Mouse (Mus musculus) midbrain, embryonic 11.5 days (tissue): Measurements from ENCODE around the gene Vwa8. TPM values are rescaled to one million over a fixed set of nuclear protein-coding genes. Genes with fewer than 3 reads are reported as not detected.

Source experiments
- ATAC-seq: fragments of 200-750 bp; cut with Nextera tagmentation; 2 replicates; pipeline ENCODE4 v1.8.0; 2017; ENCODE audit warnings: moderate TSS enrichment, moderate library complexity; ENCODE audit not compliant: low FRiP score
- DNase-seq: peaks from one replicate; pipeline ENCODE4 v3.0.0; 2015; ENCODE audit warnings: low spot score; ENCODE audit errors: missing footprints
- H3K27ac ChIP-seq: fragments of 300-500 bp; sonication (generic); 2 replicates; pipeline ENCODE4 v1.5.1; 2014; ENCODE audit warnings: low read depth, low read length
- H3K27me3 ChIP-seq: fragments of 300-500 bp; sonication (generic); 2 replicates; pipeline ENCODE4 v1.6.1; 2014; ENCODE audit warnings: mild to moderate bottlenecking, low read length, moderate library complexity, mixed read lengths; ENCODE audit not compliant: control insufficient read depth, insufficient read depth
- H3K36me3 ChIP-seq: fragments of 300-500 bp; sonication (generic); 2 replicates; pipeline ENCODE4 v1.6.1; 2014; ENCODE audit warnings: mild to moderate bottlenecking, low read length, moderate library complexity, mixed read lengths; ENCODE audit not compliant: control insufficient read depth, insufficient read depth
- H3K4me1 ChIP-seq: fragments of 300-500 bp; sonication (generic); 2 replicates; pipeline ENCODE4 v1.6.1; 2014; ENCODE audit warnings: low read length; ENCODE audit not compliant: control insufficient read depth, insufficient read depth
- H3K4me2 ChIP-seq: fragments of 300-500 bp; sonication (generic); 2 replicates; pipeline ENCODE4 v1.6.1; 2014; ENCODE audit warnings: mild to moderate bottlenecking, moderate library complexity
- H3K4me3 ChIP-seq: fragments of 300-500 bp; sonication (generic); 2 replicates; pipeline ENCODE4 v1.5.1; 2014; ENCODE audit warnings: low read depth, low read length
- H3K9ac ChIP-seq: fragments of 300-500 bp; sonication (generic); 2 replicates; pipeline ENCODE4 v1.6.1; 2014; ENCODE audit warnings: low read length
- H3K9me3 ChIP-seq: fragments of 300-500 bp; sonication (generic); 2 replicates; pipeline ENCODE4 v1.6.1; 2016; ENCODE audit warnings: low read length; ENCODE audit not compliant: control insufficient read depth
- WGBS: fragments of 180-500 bp; shearing (Covaris S2); extraction: QIAGEN DNeasy Blood & Tissue Kit; methylation state at CpG from one replicate; pipeline ENCODE4 v1.1.7; 2014; 5-methylcytosine and 5-hydroxymethylcytosine counted together
- polyA plus RNA-seq: library from polyadenylated mRNA; unstranded; fragments of >200 nt; fragmentation: Nextera tagmentation; extraction: Ambion mirVana; gene quantifications from 2 replicates; pipeline ENCODE4 v1.2.1, GENCODE M21; 2014

Gene Vwa8
- polyA plus RNA-seq, 1 experiment from 2014 or later = 7.0 TPM

- Histone ChIP-seq H3K27ac (no peak overlapping the region), H3K27me3 (no peaks in the 10 kb centered on the region), H3K36me3 (no peaks in the 10 kb centered on the region), H3K9ac (no peak overlapping the region), H3K4me1 (no peaks in the 10 kb centered on the region), H3K4me2 (no peak overlapping the region), H3K9me3 (no peaks in the 10 kb centered on the region), H3K4me3 (no peak overlapping the region)
- DNase-seq (peak; percentile 75), ATAC-seq (no peak)
- WGBS = 92% methylated on average over 8 of the region's 8 CpGs
These were observed 310.6 kb downstream of the Vwa8 start for GRCm38 (mm10) chr14:79159451-79159850.

DNA sequence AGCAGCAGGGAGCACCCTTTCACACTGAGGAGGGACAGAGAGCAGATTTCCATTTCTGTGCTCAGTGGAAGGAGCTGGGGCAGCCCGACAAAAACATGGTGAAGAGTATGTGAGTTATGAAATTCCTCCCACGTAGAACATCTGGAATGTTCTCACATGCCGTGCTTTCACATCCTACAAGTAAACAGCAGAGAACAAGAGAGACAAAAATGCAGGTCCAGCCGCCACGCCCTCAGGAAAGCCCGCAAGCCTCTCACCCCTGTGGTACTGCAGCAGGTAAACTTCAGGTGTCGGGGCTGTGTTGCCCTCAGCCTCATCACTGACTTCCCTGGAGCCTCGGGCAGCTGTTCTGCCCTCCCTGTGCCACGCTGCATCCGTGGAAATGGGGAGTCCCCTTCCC lies 311.6 kb downstream of the Vwa8 start:
- Histone ChIP-seq H3K27me3 (no peaks in the 10 kb centered on the region), H3K4me3 (no peak overlapping the region), H3K4me2 (no peak overlapping the region), H3K27ac (no peak overlapping the region), H3K4me1 (no peaks in the 10 kb centered on the region), H3K9ac (no peak overlapping the region), H3K36me3 (no peaks in the 10 kb centered on the region), H3K9me3 (no peaks in the 10 kb centered on the region)
- 85% methylated on average over 10 of the region's 10 CpGs for WGBS
- no peak for ATAC-seq
- peak; percentile 39 for DNase-seq

GRCm38 (mm10) chr14:79160966-79161365 lies 312.1 kb downstream of the Vwa8 start:
- peak; percentile 47 for DNase-seq
- Histone ChIP-seq H3K4me2 (no peak overlapping the region), H3K4me1 (no peaks in the 10 kb centered on the region), H3K9me3 (no peaks in the 10 kb centered on the region), H3K9ac (no peak overlapping the region), H3K27me3 (no peaks in the 10 kb centered on the region), H3K27ac (no peak overlapping the region), H3K36me3 (no peaks in the 10 kb centered on the region), H3K4me3 (no peak overlapping the region)
- ATAC-seq = no peak
- 93% methylated on average over 7 of the region's 7 CpGs for WGBS

DNA sequence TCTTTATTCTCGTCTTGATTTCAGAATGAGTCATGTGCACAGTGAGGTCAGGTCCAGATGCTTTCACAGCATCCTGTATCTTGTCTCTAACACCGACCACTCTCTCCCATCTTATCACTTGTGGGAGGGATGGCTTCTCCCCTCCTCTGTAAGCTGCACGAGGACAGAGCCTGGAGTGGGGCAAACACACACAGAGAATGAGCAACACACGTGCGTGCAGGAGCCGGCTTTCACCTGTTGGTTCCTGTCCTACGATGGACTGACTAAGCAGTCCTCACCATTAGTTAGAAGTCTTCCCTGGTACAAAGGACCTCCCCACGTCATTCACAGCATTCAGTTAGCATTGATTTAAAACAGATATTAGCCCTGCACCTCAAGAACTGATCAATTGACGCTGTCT lies 312.9 kb downstream of the Vwa8 start:
- 88% methylated on average over 9 of the region's 9 CpGs for WGBS
- Histone ChIP-seq H3K4me2 (no peak overlapping the region), H3K27me3 (no peaks in the 10 kb centered on the region), H3K4me3 (no peak overlapping the region), H3K36me3 (no peaks in the 10 kb centered on the region), H3K27ac (no peak overlapping the region), H3K9ac (no peak overlapping the region), H3K4me1 (no peaks in the 10 kb centered on the region), H3K9me3 (no peaks in the 10 kb centered on the region)
- DNase-seq (peak; percentile 69), ATAC-seq (no peak)

GRCm38 (mm10) chr14:79162678-79163077 lies 313.8 kb downstream of the Vwa8 start:
- H3K9ac ChIP-seq = no peak overlapping the region
- H3K27ac ChIP-seq = no peak overlapping the region
- H3K9me3 ChIP-seq = no peaks in the 10 kb centered on the region
- DNase-seq (peak; percentile 54), ATAC-seq (no peak)
- no peak overlapping the region for H3K4me3 ChIP-seq
- no peaks in the 10 kb centered on the region for H3K27me3 ChIP-seq
- 65% methylated on average over 9 of the region's 9 CpGs for WGBS
- H3K36me3 ChIP-seq = no peaks in the 10 kb centered on the region
- no peaks in the 10 kb centered on the region for H3K4me1 ChIP-seq
- no peak overlapping the region for H3K4me2 ChIP-seq

GRCm38 (mm10) chr14:79164334-79164733 lies 315.5 kb downstream of the Vwa8 start:
- WGBS = 79% methylated on average over 4 of the region's 4 CpGs
- DNase-seq (peak; percentile 65), ATAC-seq (no peak)
- no peaks in the 10 kb centered on the region for H3K27me3 ChIP-seq
- H3K27ac ChIP-seq = no peak overlapping the region
- no peak overlapping the region for H3K9ac ChIP-seq
- H3K36me3 ChIP-seq = no peaks in the 10 kb centered on the region
- H3K4me3 ChIP-seq = no peak overlapping the region
- no peaks in the 10 kb centered on the region for H3K9me3 ChIP-seq
- no peaks in the 10 kb centered on the region for H3K4me1 ChIP-seq
- H3K4me2 ChIP-seq = no peak overlapping the region

- peak; percentile 23 for DNase-seq
- Histone ChIP-seq H3K4me1 (no peaks in the 10 kb centered on the region), H3K27ac (no peak overlapping the region), H3K9ac (no peak overlapping the region), H3K36me3 (no peaks in the 10 kb centered on the region), H3K4me3 (no peak overlapping the region), H3K27me3 (no peaks in the 10 kb centered on the region), H3K9me3 (no peaks in the 10 kb centered on the region), H3K4me2 (no peak overlapping the region)
- 92% methylated on average over 2 of the region's 2 CpGs for WGBS
- no peak for ATAC-seq
These were observed 316.1 kb downstream of the Vwa8 start for GRCm38 (mm10) chr14:79164925-79165324.

DNA sequence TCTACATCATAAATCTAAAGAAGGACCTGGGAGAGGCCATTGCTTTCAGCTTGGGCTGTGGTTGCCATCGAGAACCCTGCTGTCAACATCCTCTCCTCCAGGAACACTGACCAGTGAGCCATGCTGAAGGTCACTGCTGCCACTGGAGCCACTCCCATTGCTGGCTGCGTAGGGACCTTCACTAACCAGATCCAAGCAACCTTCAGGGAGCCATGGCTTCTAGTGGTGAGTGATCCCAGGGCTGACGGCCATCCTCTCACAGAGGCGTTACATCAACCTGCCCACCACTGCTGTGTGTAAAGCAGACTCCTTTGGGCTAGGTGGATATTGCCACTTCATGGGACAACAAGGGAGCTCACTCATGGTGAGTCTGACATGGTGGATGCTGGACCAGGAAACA lies 325.7 kb downstream of the Vwa8 start:
- Histone ChIP-seq H3K4me1 (no peaks in the 10 kb centered on the region), H3K9me3 (no peaks in the 10 kb centered on the region), H3K36me3 (no peaks in the 10 kb centered on the region), H3K4me2 (no peak overlapping the region), H3K9ac (no peak overlapping the region), H3K4me3 (no peak overlapping the region), H3K27me3 (no peaks in the 10 kb centered on the region), H3K27ac (no peak overlapping the region)
- DNase-seq (no peak), ATAC-seq (no peak)
- 93% methylated on average over 4 of the region's 4 CpGs for WGBS

GRCm38 (mm10) chr14:79177754-79178153 lies 328.9 kb downstream of the Vwa8 start:
- Histone ChIP-seq H3K27me3 (no peaks in the 10 kb centered on the region), H3K9ac (no peak overlapping the region), H3K4me3 (no peak overlapping the region), H3K4me2 (no peak overlapping the region), H3K27ac (no peak overlapping the region), H3K9me3 (no peaks in the 10 kb centered on the region), H3K4me1 (no peaks in the 10 kb centered on the region), H3K36me3 (no peaks in the 10 kb centered on the region)
- no peak for ATAC-seq
- DNase-seq = no peak
- WGBS = 94% methylated on average over 7 of the region's 7 CpGs

- Histone ChIP-seq H3K4me1 (no peaks in the 10 kb centered on the region), H3K27ac (no peak overlapping the region), H3K27me3 (no peaks in the 10 kb centered on the region), H3K9ac (no peak overlapping the region), H3K4me2 (no peak overlapping the region), H3K9me3 (no peaks in the 10 kb centered on the region), H3K36me3 (no peaks in the 10 kb centered on the region), H3K4me3 (no peak overlapping the region)
- WGBS = 93% methylated on average over 9 of the region's 9 CpGs
- no peak for ATAC-seq
- no peak for DNase-seq
These were observed 329.4 kb downstream of the Vwa8 start for GRCm38 (mm10) chr14:79178247-79178646.
